Mouse (Mus musculus) stomach, postnatal 0 days (tissue): ENCODE measurements around the gene Cdh19.

ENCODE experiments used
- CTCF ChIP-seq: IDR thresholded peaks from 2 replicates; pipeline ENCODE4 v1.5.1; 2016; ENCODE audit warnings: antibody characterized with exemption, low read depth, mild to moderate bottlenecking, moderate library complexity
- EP300 ChIP-seq: optimal IDR thresholded peaks from 2 replicates; pipeline ENCODE3; 2016; ENCODE audit warnings: antibody characterized with exemption

GRCm38 (mm10) chr1:110909218-110909617 is 68.2 kb downstream of the Cdh19 start:
- TF ChIP-seq EP300: no peak
- TF ChIP-seq CTCF: no peak
